Mouse (Mus musculus) layer of hippocampus, postnatal 14 days (tissue): ENCODE results near the gene Mis18a. TPM values are rescaled to one million over a fixed set of nuclear protein-coding genes. Genes with fewer than 3 reads are reported as not detected.

Source experiments
- DNase-seq, 2 experiments: peaks; one replicate each; pipeline ENCODE4 v3.0.0; 2021 to 2022; ENCODE audit warnings: low spot score in 2 of 2, mixed read lengths in 1 of 2
- total RNA-seq, 2 experiments: library from RNA; stranded (reverse); gene quantifications; 2 replicates each; pipeline ENCODE4 v1.2.3; 2021

Mis18a gene
- total RNA-seq, 2 experiments from 2014 or later = 7.9 to 9.2 TPM

- no peak for DNase-seq
Observed at GRCm38 (mm10) chr16:90706279-90706678, 20.9 kb downstream of the Mis18a start.

DNA sequence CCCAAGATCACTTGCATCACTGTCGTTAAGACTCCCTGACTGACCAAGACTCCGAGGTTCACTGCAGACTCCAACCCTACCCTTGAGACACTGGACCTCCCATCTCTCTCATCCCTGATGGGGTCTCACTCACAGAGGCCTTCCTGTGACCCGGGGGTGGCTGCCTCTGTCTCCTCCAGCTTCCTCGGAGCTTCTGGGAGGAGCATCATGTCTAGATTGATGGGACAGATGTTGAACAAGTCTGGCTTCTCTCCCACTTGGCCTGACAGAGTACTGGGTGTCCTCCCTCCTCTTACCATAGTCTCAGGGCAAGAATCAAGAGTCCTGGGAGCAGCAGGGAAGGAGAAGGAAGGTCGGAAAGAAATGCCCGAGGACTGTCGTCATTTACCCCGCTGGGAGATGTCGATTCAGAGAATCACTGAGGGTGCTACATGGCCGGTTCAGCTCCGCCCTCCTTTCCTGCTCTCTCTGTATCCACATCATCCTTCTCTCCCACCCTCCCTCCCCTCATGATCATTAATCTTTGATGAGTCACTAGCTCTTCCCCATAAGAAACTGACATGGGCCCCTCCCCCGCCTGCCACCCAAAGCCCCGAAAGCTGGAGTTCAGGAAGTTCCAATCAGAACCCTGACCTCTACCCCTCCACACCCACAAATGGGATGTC, 22.9 kb downstream of the Mis18a start:
- DNase-seq = no peak

GRCm38 (mm10) chr16:90703646-90704045, 23.6 kb downstream of the Mis18a start:
- no peak for DNase-seq

- DNase-seq = no peak
Observed at GRCm38 (mm10) chr16:90701541-90701940, 25.7 kb downstream of the Mis18a start.

GRCm38 (mm10) chr16:90699390-90699789, 27.8 kb downstream of the Mis18a start:
- no peak for DNase-seq

DNA sequence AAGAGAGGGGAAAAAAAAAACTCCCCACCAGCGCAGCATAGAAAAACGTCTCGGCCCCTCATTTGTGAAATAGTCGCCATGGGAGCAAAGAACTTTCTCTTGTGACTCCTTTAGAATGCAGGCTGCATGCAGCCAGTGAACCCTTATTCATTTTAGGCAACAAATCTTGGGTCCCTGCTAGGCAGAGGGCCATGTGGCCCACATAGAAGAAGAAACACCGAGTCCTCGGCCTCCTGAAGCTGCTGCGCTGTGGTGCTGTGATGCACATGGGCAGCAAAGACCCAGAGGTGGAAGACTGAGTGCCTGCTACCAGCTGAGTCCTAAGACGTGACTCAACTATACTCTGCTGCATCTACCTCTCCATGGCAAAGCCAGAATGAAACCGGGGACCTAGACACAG, 30.9 kb downstream of the Mis18a start:
- DNase-seq = no peak

DNA sequence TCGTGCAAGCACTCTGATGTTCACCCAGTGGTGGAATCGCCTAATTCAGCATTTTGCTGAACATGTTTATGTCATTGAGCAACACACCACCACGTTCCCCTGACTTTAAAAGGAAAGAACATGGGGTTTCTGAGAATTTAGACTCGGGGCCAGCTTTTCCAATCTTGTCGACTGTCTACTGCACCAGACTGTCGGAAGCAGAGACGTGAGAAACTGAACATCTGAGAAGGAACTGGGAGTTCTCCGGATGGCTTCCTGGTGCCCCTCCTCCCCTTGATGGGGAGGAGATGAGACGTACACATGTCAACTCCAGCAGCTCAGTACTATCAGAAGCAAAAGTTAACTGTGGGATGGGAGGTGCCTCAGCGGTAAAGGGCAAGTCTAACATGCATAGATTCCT, 32.1 kb downstream of the Mis18a start:
- peak in 1 of 2 experiments; percentile 69 for DNase-seq

- DNase-seq = peak in 1 of 2 experiments; percentile 38
Observed at GRCm38 (mm10) chr16:90694719-90695118, 32.5 kb downstream of the Mis18a start.

DNA sequence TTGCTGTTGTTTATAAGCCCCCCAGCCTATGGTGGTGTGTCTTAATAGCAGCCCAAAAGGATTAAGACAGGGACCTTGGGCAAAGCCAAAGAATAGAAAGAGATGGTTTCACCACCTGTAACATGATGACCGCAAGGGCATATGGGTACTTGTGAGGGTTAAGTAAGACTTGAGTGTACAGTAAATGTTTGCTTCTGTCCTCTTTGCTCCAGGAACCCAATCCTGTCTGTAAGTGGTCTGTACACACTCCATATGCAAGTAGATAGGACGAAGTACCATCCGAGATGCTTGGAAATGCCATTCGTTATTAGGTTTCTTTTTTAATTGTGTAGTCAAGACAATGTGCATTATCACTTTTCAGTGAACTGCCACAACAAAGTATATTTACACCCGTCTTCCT, 33.6 kb downstream of the Mis18a start:
- no peak for DNase-seq

GRCm38 (mm10) chr16:90692704-90693385, 34.4 kb downstream of the Mis18a start:
- DNase-seq = peak; percentile 54 to 85

GRCm38 (mm10) chr16:90687687-90688263, 39.4 kb downstream of the Mis18a start:
- DNase-seq = no peak

- no peak for DNase-seq
Observed at GRCm38 (mm10) chr16:90687011-90687410, 40.2 kb downstream of the Mis18a start.

GRCm38 (mm10) chr16:90684092-90684491, 43.1 kb downstream of the Mis18a start:
- no peak for DNase-seq

DNA sequence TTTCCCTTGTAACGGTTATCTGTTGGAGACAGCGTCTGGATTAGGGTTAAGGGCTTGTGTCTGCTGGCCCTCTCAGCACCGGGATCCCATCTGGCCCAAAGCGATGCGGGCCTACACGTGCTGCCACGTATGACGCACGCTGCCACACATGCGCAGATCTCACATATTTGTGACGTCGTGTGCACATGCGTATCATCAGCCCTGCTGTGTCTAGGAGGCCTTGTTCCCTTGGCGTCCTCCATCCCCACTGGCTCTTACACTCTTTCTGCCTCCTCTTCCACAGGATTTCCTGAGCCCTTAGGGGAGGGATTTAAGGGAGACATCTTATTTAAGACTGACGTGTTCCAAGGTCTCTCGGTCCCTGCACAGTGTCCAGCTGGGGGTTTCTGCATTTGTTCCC, 47.2 kb downstream of the Mis18a start:
- DNase-seq = no peak

DNA sequence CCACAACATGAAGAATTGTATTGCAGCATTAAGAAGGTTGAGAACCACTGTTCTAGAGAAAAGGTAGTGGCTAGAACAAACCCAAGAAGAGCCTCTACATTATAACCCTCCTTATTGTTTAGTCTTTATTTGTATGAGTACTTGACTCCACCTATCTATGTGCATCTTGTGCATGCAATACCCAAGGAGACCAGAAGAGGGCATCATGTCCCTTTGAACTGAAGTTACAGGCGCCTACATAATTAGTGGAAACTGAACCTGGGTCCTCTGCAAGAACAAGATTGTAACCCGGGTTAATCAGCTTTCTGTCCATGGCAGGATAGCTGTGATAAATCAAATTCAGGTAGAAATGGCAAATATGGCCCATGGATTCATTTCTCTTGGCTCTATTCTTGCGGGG, 48.4 kb downstream of the Mis18a start:
- no peak for DNase-seq

- DNase-seq = peak in 1 of 2 experiments; percentile 45
Observed at GRCm38 (mm10) chr16:90676920-90677574, 50.2 kb downstream of the Mis18a start.

GRCm38 (mm10) chr16:90674651-90675050, 52.6 kb downstream of the Mis18a start:
- no peak for DNase-seq

DNA sequence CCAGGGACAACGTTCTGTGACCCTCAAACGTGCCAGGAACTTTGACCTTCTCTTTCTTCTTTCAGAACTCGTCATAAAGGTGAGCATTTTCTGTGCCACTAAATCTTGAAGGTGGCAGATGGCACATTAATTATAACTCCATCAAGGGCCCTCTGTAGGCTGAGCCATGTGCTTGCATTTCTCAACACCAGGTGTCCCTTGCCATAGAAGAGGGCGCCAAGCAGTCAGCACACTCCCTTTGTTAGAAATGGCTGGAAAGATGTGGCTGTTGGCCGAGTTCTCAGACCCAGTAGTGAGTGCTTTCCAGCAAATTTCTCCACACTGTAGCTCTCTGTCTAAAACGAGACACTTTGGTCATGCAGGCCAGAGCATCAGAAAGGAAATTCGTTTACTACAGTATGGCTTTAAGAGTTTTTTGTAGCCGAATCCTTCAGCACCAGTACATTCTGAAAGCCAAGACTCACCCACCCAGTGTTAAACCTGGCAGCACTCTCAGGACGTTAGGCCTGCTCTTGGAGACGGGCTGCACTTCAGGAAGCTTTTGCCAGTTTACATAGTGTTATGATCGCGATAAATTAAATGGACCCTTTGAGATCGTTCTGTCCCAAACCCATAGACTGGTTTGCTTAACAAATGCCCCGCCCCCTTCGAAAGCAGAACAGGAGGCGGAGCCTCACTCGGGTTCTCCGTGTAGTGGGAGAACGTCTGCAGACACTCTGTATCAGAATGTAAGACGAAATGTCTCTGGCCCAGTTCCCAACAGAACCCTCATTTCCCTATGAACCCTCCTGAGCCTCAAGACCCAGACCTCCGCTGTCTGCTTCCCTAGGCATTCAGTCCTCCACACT, 53.5 kb downstream of the Mis18a start:
- DNase-seq = peak; percentile 41 to 67
